Mouse (Mus musculus): ENCODE measurements at regions not wholly inside any gene's neighbourhood (a gene's known extent, or its start where the extent isn't known, plus 50 kb on each side); places are given as distances from the start of the nearest gene placed in this dataset.

GRCm38 (mm10) chr16:95824720-95825534 lies 123.1 kb downstream of the Ets2 start:
- intact Hi-C loops (cut with DNase I) = loop anchor here (2.0 to 5.0 kb wide), 3 partner anchors 32 to 122 kb away; partner anchors contain the start of gene Ets2
- peak; percentile 45 for DNase-seq (ENCODE audit: low spot score)

DNA sequence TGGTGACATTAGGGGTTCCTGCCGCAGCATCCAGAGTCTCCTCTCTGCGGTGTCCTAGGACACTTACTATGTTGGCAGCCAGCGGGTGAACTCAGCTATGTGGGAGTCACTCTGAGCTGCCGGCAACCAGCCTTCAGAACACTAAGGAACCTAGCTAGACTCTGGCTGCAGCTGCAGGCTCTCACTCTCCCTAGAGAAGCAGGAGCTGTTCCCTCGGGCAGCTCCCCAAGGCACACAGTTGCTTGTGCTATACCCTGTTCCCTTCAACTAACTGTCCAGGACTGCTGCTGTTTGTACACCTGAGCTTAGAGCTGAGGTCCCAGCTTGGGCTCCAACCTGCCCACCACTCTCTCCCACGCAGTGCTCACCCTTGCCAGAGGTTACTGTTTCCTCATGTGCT lies 121.9 kb downstream of the Ets2 start:
- intact Hi-C loops (cut with DNase I) = loop anchor here (2.0 to 5.0 kb wide), 3 partner anchors 33 to 121 kb away; partner anchors contain the start of gene Ets2

DNA sequence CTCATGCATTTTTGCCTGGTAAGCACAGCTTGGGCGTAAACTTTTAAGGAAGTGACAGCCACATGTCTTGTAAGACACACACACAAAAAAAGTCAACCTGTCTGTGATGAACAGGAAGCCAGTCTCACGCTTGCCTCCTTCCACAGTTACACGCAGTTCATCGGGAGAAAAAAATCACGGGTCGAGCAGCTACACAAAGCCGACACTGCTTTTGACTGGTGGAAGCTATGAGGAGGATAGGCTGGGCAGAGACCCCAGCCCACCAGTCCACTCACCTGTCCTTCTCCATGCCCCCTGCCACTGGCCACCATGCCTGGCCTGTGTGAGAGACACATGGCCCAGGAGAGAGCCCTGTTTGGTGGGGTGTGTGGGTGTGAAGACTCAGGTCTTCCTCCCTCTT lies 119.2 kb downstream of the Ets2 start:
- DNase-seq (ENCODE audit: low spot score) = no peak
- intact Hi-C loops (cut with DNase I) = loop anchor here (5.0 kb wide), 2 partner anchors 36 to 54 kb away; no protein-coding TSS in a partner anchor

More for the DNA sequence above, 121.9 kb downstream of the Ets2 start:
- DNase-seq (ENCODE audit: low spot score) = no peak

DNA sequence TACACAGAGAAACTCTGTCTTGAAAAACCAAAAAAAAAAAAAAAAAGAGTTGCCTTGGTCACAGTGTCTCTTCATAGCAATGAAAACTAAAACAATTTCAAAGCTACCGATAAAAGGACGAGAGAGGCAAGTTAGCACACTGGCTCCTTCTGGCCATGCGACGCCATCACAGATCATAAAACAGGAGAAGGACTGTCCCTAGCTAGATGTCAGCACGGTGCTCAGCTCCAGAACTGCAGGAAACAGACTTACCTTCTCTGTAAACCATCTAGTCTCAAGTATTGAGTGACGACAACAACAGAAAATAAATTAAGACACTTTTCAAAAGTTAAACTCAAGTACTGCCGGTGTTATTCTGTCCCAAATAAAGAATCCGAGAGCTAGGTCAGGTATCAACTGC lies 118.7 kb downstream of the Ets2 start:
- intact Hi-C loops (cut with DNase I) = loop anchor here (5.0 kb wide), 2 partner anchors 37 to 53 kb away; no protein-coding TSS in a partner anchor
- DNase-seq (ENCODE audit: low spot score) = no peak

DNA sequence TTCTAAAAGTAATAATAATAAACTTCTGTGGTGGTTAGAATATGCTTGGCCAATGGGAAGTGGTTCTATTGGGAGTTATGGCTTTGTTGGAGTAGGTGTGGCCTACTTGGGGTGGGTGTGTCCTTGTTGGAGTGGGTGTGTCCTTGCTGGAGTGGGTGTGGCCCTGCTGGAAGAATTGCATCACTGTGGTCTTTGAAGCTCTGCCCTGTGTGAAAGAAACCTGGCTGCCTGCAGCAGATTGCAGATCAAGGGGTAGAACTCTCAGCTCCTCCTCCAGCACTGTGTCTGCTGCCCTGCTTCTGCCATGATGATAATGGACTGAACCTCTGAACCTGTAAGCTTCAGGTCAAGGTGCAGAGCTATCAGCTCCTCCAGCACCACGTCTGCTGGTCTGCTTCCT lies 118.1 kb downstream of the Ets2 start:
- no peak for DNase-seq (ENCODE audit: low spot score)
- intact Hi-C loops (cut with DNase I) = loop anchor here (5.0 kb wide), 2 partner anchors 37 to 53 kb away; no protein-coding TSS in a partner anchor

GRCm38 (mm10) chr16:95815966-95816365 lies 114.1 kb downstream of the Ets2 start:
- no peak for DNase-seq (ENCODE audit: low spot score)
- intact Hi-C loops (cut with DNase I) = no loop called here

- intact Hi-C loops (cut with DNase I) = no loop called here
- no peak for DNase-seq (ENCODE audit: low spot score)
These were observed 113.4 kb downstream of the Ets2 start for GRCm38 (mm10) chr16:95815206-95815731.

- DNase-seq (ENCODE audit: low spot score) = no peak
- intact Hi-C loops (cut with DNase I) = no loop called here
These were observed 112.7 kb downstream of the Ets2 start for GRCm38 (mm10) chr16:95814513-95815118.

- peak; percentile 37 for DNase-seq (ENCODE audit: low spot score)
- intact Hi-C loops (cut with DNase I) = no loop called here
These were observed 109.2 kb downstream of the Ets2 start for GRCm38 (mm10) chr16:95811092-95811491.

DNA sequence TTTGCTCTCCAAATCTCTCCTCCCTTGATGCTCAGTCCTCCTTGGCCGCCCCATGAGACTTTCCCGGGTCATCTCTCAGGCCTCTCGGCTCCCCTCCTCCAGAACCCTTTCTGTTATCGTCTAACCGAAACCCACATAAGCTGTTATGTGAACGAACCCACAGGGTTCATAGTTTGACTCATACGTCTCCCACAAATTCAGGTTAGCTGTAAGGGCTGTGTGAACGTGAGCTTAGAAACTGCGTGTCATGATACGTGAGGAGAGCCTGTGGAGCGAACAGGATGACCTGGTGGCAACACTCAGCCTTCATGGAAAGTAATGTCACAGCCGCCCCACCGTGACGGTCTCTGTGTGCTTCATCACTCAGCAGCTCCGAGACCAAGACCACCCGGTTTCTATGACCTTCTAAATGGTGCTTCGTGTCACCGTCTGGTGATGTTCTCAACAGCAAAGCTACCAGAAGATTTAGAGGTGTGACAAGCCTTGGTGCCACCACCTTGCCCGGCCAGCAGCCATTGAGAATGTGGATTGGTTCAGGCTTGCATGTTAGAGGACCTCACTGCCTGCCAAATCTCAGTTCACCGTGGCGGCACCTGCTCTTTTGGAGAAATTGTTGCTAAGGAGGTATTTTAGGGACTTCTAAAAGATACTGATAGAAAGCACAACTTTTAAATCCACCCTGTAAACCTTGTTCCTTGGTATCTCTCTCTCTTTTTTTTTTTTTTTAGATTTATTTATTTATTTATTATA lies 107.4 kb downstream of the Ets2 start:
- no peak for DNase-seq (ENCODE audit: low spot score)
- intact Hi-C loops (cut with DNase I) = no loop called here

- intact Hi-C loops (cut with DNase I) = no loop called here
- DNase-seq (ENCODE audit: low spot score) = no peak
These were observed 104.6 kb downstream of the Ets2 start for GRCm38 (mm10) chr16:95806510-95806909.

- intact Hi-C loops (cut with DNase I) = no loop called here
- DNase-seq (ENCODE audit: low spot score) = no peak
These were observed 102.3 kb downstream of the Ets2 start for GRCm38 (mm10) chr16:95804199-95804598.

DNA sequence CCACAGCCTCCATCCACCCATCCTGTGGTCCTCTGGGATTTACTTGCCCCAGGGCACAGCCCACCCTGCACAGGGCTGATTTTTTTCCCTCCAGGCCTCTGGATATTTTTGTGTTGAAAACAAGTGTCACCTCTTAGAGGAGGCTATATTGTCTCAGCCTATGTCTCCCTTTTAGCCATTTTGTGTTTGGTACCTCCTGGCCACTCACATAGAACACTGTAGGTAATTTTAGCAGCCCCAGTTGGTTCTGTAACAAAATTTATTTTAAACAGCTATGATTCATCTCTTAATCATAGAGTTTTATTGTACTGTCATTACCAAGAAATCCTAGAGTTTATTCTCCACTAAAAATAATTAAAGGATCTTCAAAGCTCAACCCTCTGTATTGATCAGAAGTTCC lies 100.8 kb downstream of the Ets2 start:
- DNase-seq (ENCODE audit: low spot score) = no peak
- intact Hi-C loops (cut with DNase I) = no loop called here

DNA sequence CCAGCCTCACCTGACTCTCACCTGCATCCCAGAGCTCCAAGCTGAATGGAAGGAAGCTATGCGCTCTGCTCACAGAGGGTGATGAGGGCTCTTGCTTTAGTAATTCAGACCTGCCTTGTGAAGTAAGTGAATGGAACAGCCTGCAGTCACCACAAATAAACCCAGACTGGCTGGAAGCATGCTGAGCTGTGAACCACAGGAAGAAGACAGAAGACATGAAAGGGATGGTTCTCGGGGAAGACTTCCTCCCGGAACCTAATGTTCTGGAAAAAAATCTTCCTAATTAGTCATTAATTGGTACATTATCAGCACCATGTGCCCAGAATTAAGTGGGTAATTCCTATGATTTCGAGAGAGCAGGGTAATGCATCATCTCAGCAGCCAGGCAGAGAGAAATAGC lies 100.3 kb downstream of the Ets2 start:
- intact Hi-C loops (cut with DNase I) = no loop called here

GRCm38 (mm10) chr16:95800911-95801442 lies 99.1 kb downstream of the Ets2 start:
- intact Hi-C loops (cut with DNase I) = no loop called here

More for the DNA sequence above, 100.3 kb downstream of the Ets2 start:
- DNase-seq (ENCODE audit: low spot score) = no peak

DNA sequence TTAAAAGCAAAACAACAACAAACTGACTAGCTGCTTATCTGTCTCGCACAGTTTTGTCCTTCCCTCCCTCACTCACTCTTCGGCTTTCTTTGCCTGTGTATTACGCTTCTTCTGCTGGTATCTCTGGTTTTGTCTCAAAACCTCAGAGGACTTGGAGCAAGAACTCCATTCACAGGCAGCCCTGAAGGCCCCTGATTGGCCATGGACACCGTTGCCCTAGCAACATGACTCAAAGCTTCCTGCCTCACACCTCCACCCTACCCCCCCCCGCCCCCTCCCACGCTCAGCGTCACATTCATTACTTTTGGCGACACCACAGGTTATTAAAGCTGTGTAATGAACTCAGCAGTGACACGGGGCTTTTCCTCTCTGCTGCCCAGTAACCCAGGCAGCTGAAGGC lies 96.7 kb downstream of the Ets2 start:
- intact Hi-C loops (cut with DNase I) = no loop called here
- no peak for DNase-seq (ENCODE audit: low spot score)

More at GRCm38 (mm10) chr16:95800911-95801442, 99.1 kb downstream of the Ets2 start:
- no peak for DNase-seq (ENCODE audit: low spot score)

DNA sequence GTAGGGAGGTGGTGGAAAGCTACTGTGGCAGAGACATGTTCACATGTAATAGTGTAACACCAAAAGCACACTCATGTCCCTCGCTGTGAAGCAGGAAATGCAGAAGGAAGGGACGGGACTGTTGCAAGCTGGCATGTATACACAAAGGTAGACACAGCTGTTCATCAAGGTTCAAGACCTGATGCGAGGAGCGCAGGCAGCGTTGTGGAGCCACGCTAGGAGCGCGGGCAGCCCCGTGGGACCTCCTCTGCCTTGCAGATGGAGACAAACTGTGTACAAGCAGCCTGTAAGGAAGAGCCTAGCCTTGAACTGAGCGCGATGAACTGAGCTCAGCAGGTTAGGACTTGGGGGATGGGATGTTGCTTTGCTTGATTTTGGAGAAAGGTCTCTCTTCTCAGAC lies 96.2 kb downstream of the Ets2 start:
- intact Hi-C loops (cut with DNase I) = no loop called here
- no peak for DNase-seq (ENCODE audit: low spot score)

GRCm38 (mm10) chr16:95797141-95797540 lies 95.3 kb downstream of the Ets2 start:
- intact Hi-C loops (cut with DNase I) = no loop called here
- no peak for DNase-seq (ENCODE audit: low spot score)

DNA sequence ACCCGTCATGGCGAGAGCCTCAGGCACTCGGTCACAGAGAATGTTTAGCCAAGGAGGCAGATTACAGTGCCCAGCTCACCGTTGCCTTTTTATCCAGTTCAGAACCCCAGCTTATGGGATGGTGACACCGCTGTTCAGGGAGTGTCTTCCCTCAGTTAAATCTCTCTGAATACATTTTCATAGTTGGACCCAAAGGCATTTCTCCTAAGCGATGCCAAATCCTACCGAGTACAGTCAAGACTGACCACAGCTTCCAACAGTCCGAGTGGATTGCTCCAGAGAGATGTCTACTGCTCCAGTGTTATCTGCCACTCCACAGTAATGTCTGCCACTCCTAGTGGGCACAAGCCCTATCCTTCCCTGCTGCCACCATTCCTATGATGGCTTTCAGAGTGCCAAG lies 93.0 kb downstream of the Ets2 start:
- intact Hi-C loops (cut with DNase I) = no loop called here
- no peak for DNase-seq (ENCODE audit: low spot score)

GRCm38 (mm10) chr16:95794281-95794727 lies 92.4 kb downstream of the Ets2 start:
- DNase-seq (ENCODE audit: low spot score) = no peak
- intact Hi-C loops (cut with DNase I) = no loop called here
